In genomic region chr8:95785591-95785990, GRCm38 (mm10) we compare ENCODE assay signal across 15 mouse cellular contexts.
"Had no signal": no experiment of that assay in that cellular context is flagged by ENCODE, and none has a peak within 500 bp of the region (broad histone marks: within the 10 kb centered on the region; RNA-seq: fewer than 3 reads in every experiment).

No protein-coding gene starts in this region.

- DNase-seq: gastrocnemius, adult 2 months; gastrocnemius, postnatal 10 days; gastrocnemius, postnatal 25 days; heart, adult 2 months; heart, postnatal 4 days; kidney, adult 18-20 months; kidney, adult 8-10 months; kidney, postnatal 10 days; kidney, postnatal 25 days; kidney, postnatal 4 days; layer of hippocampus, adult 9-11 months; layer of hippocampus, postnatal 36 days; liver; liver, embryonic 13.5 days; liver, postnatal 0 days had no signal
